Mouse (Mus musculus) embryonic facial prominence, embryonic 14.5 days (tissue): Measurements from ENCODE around the gene Hoxa11. TPM values are rescaled to one million over a fixed set of nuclear protein-coding genes. Genes with fewer than 3 reads are reported as not detected.

Experiments
- ATAC-seq: fragments of 200-750 bp; cut with Nextera tagmentation; 2 replicates; pipeline ENCODE4 v1.8.0; 2017; ENCODE audit warnings: low read depth, moderate number of reproducible peaks, moderate TSS enrichment
- DNase-seq: peaks from one replicate; pipeline ENCODE4 v3.0.0-alpha.2; 2015; ENCODE audit warnings: low spot score
- H3K27ac ChIP-seq: fragments of 300-500 bp; sonication (generic); replicated peaks from 2 replicates; pipeline ENCODE4 v1.5.1; 2014; ENCODE audit warnings: low read depth, mild to moderate bottlenecking, low read length, moderate library complexity
- H3K27me3 ChIP-seq: fragments of 300-500 bp; sonication (generic); replicated peaks from 2 replicates; pipeline ENCODE4 v1.6.1; 2014; ENCODE audit warnings: low read length; ENCODE audit not compliant: control insufficient read depth, insufficient read depth
- H3K36me3 ChIP-seq: fragments of 300-500 bp; sonication (generic); 2 replicates; pipeline ENCODE4 v1.6.1; 2014; ENCODE audit warnings: low read length, mixed read lengths; ENCODE audit not compliant: control insufficient read depth, insufficient read depth
- H3K4me1 ChIP-seq: fragments of 300-500 bp; sonication (generic); 2 replicates; pipeline ENCODE4 v1.6.1; 2014; ENCODE audit warnings: antibody characterized with exemption, low read length; ENCODE audit not compliant: control insufficient read depth, insufficient read depth
- H3K4me2 ChIP-seq: fragments of 300-500 bp; sonication (generic); 2 replicates; pipeline ENCODE4 v1.6.1; 2014; ENCODE audit warnings: low read depth, mild to moderate bottlenecking, low read length, moderate library complexity, mixed read lengths
- H3K4me3 ChIP-seq: fragments of 300-500 bp; sonication (generic); 2 replicates; pipeline ENCODE4 v1.5.1; 2014; ENCODE audit warnings: low read depth, mild to moderate bottlenecking, low read length
- H3K9ac ChIP-seq: fragments of 300-500 bp; sonication (generic); 2 replicates; pipeline ENCODE4 v1.6.1; 2014; ENCODE audit warnings: low read depth, mild to moderate bottlenecking, low read length, moderate library complexity, mixed read lengths
- H3K9me3 ChIP-seq: fragments of 300-500 bp; sonication (generic); 2 replicates; pipeline ENCODE4 v1.6.1; 2016; ENCODE audit warnings: low read length; ENCODE audit not compliant: control insufficient read depth
- WGBS: fragments of 180-500 bp; shearing (Covaris S2); extraction: QIAGEN DNeasy Blood & Tissue Kit; methylation state at CpG from one replicate; pipeline ENCODE4 v1.1.7; 2014; 5-methylcytosine and 5-hydroxymethylcytosine counted together
- polyA plus RNA-seq: library from polyadenylated mRNA; unstranded; fragments of >200 nt; fragmentation: Nextera tagmentation; extraction: Ambion mirVana; gene quantifications from 2 replicates; pipeline ENCODE4 v1.2.1, GENCODE M21; 2014

The Hoxa11 gene
- polyA plus RNA-seq, 1 experiment from 2014 or later = not detected

GRCm38 (mm10) chr6:52260654-52261575 is 15.3 kb upstream of the Hoxa11 start, which contains the start of gene Hoxa13:
Gene Hoxa13, minus strand, starts transcription at chr6:52260880.
- H3K27me3 ChIP-seq = peaks cover 94% of the 10 kb centered on the region

GRCm38 (mm10) chr6:52259811-52260261 is 14.2 kb upstream of the Hoxa11 start:
- H3K27me3 ChIP-seq = peaks cover 94% of the 10 kb centered on the region
- H3K27ac ChIP-seq = no peak overlapping the region
- H3K9ac ChIP-seq = no peak overlapping the region
- ATAC-seq = no peak
- 1% methylated on average over 19 of the region's 39 CpGs for WGBS
- DNase-seq = no peak
- peak overlapping the region; percentile 27 for H3K4me3 ChIP-seq
- H3K9me3 ChIP-seq = no peaks in the 10 kb centered on the region
- no peaks in the 10 kb centered on the region for H3K36me3 ChIP-seq
- H3K4me1 ChIP-seq = no peaks in the 10 kb centered on the region
- peak overlapping the region; percentile 58 for H3K4me2 ChIP-seq

More at GRCm38 (mm10) chr6:52260654-52261575, 15.3 kb upstream of the Hoxa11 start, which contains the start of gene Hoxa13:
- DNase-seq (peak; percentile 24), ATAC-seq (peak; percentile 51; the same call in 1 of the 2 replicates)
- Histone ChIP-seq H3K36me3 (no peaks in the 10 kb centered on the region), H3K4me2 (peak within 1 kb of the TSS; percentile 58), H3K27ac (no peak within 1 kb of the TSS), H3K4me3 (peak within 1 kb of the TSS; percentile 41), H3K4me1 (no peaks in the 10 kb centered on the region), H3K9ac (0 out of 2 replicates have a peak within 1 kb of the TSS, but pooled peaks have one; percentile 11), H3K9me3 (no peaks in the 10 kb centered on the region)
- WGBS = 2% methylated on average over 8 of the region's 72 CpGs

GRCm38 (mm10) chr6:52259081-52259790 is 13.6 kb upstream of the Hoxa11 start:
- Histone ChIP-seq H3K9me3 (no peaks in the 10 kb centered on the region), H3K36me3 (no peaks in the 10 kb centered on the region), H3K4me3 (no peak overlapping the region), H3K27ac (no peak overlapping the region), H3K27me3 (peaks cover 94% of the 10 kb centered on the region), H3K9ac (no peak overlapping the region), H3K4me1 (no peaks in the 10 kb centered on the region), H3K4me2 (no peak overlapping the region)
- WGBS = 1% methylated on average over 20 of the region's 25 CpGs
- ATAC-seq (no peak), DNase-seq (no peak)

- Histone ChIP-seq H3K9me3 (no peaks in the 10 kb centered on the region), H3K4me1 (no peaks in the 10 kb centered on the region), H3K4me3 (no peak overlapping the region), H3K27me3 (peaks cover 94% of the 10 kb centered on the region), H3K9ac (no peak overlapping the region), H3K36me3 (no peaks in the 10 kb centered on the region), H3K4me2 (no peak overlapping the region), H3K27ac (no peak overlapping the region)
- ATAC-seq (no peak), DNase-seq (peak; percentile 83)
- WGBS = under 1% methylated on average over 6 of the region's 6 CpGs
Measured at GRCm38 (mm10) chr6:52256956-52257355, 11.3 kb upstream of the Hoxa11 start.

- no peaks in the 10 kb centered on the region for H3K36me3 ChIP-seq
- H3K27me3 ChIP-seq = peaks cover 97% of the 10 kb centered on the region
- under 1% methylated on average over 53 of the region's 59 CpGs for WGBS
- no peak for DNase-seq
- H3K9ac ChIP-seq = no peak overlapping the region
- peak overlapping the region; percentile 20 for H3K4me3 ChIP-seq
- H3K4me2 ChIP-seq = 0 out of 2 replicates have a peak overlapping the region, but pooled peaks have one; percentile 20
- no peak overlapping the region for H3K27ac ChIP-seq
- no peak for ATAC-seq
- no peaks in the 10 kb centered on the region for H3K9me3 ChIP-seq
- H3K4me1 ChIP-seq = no peaks in the 10 kb centered on the region
Measured at GRCm38 (mm10) chr6:52253511-52254500, 8.2 kb upstream of the Hoxa11 start.

DNA sequence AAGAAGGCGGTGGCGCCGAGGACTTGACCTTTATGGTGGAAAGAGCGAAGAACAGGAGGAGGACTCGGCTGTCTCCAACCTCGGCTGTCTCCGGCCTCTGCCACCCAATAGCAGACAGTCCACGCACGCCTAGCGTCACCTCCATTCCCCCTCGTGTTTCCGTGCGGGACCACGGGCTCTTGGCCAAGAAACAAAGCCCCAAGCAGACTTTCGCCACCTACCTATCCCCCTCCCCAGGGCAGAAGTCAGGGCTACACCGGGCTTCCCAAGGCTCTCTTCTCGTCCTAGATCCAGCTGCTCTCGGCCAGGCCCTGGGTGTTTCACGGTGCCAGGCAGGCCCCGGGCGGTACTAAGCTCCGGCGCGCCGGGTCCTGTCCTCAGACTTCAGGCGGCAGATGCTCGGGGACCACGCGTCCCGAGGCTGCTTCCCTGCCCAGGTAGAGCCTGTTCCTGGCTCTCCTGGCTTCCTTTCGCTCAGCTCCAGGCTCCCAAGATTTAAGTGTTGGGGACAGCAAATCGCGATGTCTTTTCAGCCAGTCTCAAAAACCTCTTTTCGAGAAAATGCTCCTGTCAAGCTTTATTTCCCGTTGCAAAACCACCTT is 7.3 kb upstream of the Hoxa11 start:
- DNase-seq (no peak), ATAC-seq (no peak)
- Histone ChIP-seq H3K4me2 (no peak overlapping the region), H3K36me3 (no peaks in the 10 kb centered on the region), H3K4me1 (no peaks in the 10 kb centered on the region), H3K9me3 (no peaks in the 10 kb centered on the region), H3K9ac (no peak overlapping the region), H3K27me3 (peaks cover 97% of the 10 kb centered on the region), H3K4me3 (0 out of 2 replicates have a peak overlapping the region, but pooled peaks have one; percentile 20), H3K27ac (no peak overlapping the region)
- 3% methylated on average over 29 of the region's 35 CpGs for WGBS

DNA sequence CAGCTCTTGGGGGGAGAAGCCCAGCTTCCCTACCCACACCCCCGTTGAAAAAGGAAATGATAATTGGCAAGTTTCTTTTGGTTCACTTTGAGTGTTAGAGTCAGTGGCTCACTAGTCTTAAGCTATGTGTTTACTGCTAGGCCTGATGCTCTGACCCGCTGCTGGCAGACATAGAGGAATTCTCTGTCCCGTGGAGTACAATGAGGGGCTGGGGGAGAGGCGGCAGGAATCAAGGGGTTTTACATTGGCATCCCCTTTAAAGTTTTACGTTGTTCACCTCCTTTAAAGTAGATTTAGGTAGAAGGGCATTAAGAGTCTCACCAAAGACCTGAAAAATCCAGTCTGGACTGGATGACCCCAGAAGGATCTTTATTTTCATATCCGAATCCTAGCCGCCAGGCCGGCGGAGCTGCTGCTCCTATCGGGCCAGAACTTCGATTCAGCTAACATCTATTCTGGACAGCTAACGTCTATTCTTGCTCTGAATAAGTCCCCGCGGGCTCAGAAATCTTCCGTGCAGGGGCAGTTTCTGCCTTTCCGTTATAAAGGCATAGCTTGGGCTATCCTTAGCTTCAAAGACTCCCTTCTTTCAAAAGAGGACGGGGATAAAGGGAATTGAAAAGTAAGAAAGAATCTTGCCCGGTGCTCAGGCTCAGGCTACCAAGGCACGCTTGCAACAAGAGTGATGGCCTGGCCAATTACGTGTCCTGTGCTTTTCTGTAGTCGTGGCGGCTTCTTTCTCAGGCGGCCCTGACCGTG is 6.6 kb upstream of the Hoxa11 start:
- Histone ChIP-seq H3K4me3 (no peak overlapping the region), H3K9ac (no peak overlapping the region), H3K36me3 (no peaks in the 10 kb centered on the region), H3K9me3 (no peaks in the 10 kb centered on the region), H3K4me2 (no peak overlapping the region), H3K27me3 (peaks cover 98% of the 10 kb centered on the region), H3K4me1 (no peaks in the 10 kb centered on the region), H3K27ac (no peak overlapping the region)
- no peak for DNase-seq
- 4% methylated on average over 23 of the region's 24 CpGs for WGBS
- ATAC-seq = no peak
